Mouse (Mus musculus): ENCODE data around the gene Arhgap4.

Arhgap4 gene

GRCm38 (mm10) chrX:73914827-73915703 lies 6.6 kb downstream of the Arhgap4 start:
- peak; percentile 93 for DNase-seq

DNA sequence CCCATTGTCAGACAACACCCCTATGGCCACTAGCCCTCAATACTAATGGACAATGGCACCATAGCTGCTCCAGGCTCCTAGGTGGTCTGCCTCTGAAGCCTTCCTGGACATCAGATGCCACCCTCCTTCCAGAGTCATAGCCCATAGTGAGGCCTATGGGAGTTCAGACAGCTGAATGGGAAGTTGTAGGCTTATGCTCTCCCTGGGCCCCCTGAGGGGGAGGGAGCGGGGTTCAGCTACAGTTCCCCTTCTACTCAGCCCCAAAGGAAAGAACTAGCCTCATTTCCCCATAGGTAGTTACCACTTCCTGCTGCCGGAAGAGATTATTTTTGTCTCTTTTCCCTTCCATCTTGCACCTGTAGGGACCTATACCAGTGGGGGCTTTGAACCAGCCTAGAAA lies 10.1 kb downstream of the Arhgap4 start:
- no peak for DNase-seq

DNA sequence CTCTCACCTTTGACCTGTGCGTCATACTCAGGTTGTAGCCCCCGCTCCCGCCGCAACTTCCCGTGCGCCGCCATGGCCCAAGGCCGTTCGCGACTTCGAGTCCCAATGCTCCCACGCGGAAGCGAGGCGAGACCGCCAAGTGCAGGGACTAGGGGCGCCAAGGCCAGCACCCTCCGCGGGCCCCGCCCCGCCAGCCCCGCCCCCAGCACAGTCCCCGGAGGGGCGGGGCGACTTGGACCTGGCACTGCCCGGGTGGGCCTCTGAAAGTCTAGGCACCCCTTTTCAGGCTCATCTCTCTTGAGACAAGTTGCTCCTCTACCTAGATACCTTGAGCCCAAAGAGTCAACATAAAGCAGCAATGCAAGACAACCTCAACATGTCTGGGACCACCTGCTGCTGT lies 10.5 kb downstream of the Arhgap4 start:
- peak; percentile 74 for DNase-seq

- DNase-seq = no peak
Measured at GRCm38 (mm10) chrX:73910451-73910850, 11.2 kb downstream of the Arhgap4 start.

GRCm38 (mm10) chrX:73910049-73910448 lies 11.6 kb downstream of the Arhgap4 start:
- DNase-seq = no peak

- DNase-seq = no peak
Measured at GRCm38 (mm10) chrX:73897959-73898358, 23.7 kb downstream of the Arhgap4 start.

DNA sequence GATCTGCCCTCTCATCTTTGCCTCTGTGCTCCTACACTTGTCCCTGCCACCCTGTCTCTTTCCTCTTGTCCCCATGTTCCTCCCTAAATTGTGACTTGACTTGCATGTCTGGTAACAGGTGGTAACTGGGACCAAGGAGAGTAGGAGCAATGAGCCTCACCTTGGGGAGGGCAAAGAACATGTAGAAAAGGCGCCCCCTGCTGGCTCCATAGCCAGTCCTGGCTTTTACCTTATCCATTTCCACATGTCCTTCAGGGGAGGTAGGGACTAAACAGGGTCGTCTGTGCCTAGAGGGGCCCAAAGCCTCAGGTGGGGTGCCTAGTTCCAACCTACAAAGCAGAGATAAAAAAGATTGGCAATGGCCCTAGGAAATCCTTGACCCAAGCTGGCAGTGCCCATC lies 26.0 kb downstream of the Arhgap4 start, which contains the start of gene L1cam:
Gene L1cam, minus strand, starts transcription at position 387 of the 400 bp plus-strand sequence.
- DNase-seq = peak; percentile 65

DNA sequence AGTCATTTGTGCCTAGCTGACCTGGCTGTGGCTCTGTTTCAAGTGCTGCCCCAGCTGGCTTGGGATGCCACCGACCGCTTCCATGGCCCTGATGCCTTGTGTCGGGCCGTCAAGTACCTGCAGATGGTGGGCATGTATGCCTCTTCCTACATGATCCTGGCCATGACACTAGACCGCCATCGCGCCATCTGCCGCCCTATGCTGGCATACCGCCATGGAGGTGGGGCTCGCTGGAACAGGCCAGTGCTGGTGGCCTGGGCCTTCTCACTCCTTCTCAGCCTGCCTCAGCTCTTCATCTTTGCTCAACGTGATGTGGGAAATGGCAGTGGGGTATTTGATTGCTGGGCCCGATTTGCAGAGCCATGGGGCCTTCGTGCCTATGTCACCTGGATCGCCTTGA lies 28.8 kb downstream of the Arhgap4 start:
- no peak for DNase-seq

- DNase-seq = no peak
Measured at GRCm38 (mm10) chrX:73891551-73892152, 30.0 kb downstream of the Arhgap4 start, which contains the start of gene Avpr2. Gene Avpr2 (plus strand): TSS chrX:73892102.

DNA sequence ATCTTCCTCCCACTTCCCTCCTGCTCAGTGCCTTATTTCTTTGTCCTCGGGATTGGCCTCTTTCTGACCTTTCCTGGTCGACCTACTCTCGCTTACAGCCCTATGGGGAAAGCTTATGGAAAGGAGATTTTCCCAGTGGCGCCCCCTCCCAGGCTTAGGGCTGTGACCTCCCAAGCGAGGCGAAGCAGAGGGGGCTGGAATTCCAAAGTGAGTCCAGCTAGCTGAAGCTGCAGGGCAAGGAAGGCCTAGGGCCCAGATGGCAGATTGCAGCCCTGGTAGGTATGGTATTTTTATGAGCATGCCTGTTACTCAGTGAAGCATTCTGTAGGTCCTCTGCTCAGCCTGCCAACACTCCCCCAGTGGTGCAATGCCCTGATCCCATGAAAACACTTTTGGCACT lies 40.2 kb downstream of the Arhgap4 start:
- no peak for DNase-seq

DNA sequence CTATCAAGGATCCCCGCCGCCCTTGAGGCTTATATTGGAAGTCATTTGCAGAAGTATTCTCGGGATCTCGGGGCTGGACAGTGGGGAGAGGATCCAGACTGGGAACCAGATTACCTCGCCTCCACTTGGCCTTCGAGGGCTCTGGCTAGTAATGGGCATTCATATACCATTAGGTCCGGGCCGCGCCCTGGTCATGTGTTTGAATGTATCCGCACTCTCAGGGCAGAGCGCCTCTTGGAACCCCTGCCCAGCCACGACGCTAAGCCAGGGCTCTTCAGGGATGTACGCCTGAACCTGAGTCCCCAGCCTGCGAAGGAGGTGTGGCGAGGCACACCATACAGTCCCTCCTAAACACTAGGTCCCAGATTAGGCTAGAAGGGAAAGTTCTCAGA lies 40.6 kb downstream of the Arhgap4 start:
- no peak for DNase-seq

- no peak for DNase-seq
Measured at GRCm38 (mm10) chrX:73880194-73881035, 41.3 kb downstream of the Arhgap4 start.

DNA sequence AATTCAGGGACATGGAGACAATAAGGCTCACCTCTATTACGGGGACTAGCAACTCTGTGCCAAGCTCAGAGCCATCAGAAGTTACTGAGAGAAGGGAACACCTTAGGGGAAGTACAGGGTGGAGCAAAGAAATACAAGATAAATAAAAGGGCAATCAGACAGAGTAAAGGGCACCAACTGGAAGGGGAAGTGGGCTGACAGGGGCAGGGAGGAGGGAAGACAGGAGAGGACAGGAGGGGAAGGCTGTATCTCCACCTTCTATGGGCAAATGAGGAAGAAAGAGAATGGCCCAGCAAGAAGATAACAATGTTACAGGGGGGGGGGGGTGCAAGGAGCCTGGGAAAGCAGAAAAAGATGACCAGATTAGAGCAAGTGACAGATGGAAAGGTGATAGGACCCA lies 44.7 kb downstream of the Arhgap4 start:
- no peak for DNase-seq

DNA sequence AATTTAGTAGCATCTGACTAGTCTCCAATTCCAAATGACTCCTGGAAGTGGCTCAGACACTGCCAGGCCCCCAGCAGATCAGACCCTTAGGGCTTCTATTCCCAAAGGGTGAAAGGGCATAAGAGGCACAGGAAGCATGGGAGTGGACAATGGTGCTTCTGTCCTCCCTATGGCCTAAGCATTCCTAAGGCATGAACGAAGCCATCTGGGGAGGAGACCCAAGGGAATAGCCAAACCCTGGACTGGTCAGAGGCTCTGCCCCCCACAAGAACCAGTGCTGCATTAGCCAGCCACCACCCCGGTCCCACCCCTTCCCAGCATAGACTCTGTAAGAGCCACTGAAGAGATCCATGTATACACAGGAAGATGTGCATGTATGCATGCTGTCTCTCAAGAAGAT lies 45.8 kb downstream of the Arhgap4 start:
- DNase-seq = no peak

DNA sequence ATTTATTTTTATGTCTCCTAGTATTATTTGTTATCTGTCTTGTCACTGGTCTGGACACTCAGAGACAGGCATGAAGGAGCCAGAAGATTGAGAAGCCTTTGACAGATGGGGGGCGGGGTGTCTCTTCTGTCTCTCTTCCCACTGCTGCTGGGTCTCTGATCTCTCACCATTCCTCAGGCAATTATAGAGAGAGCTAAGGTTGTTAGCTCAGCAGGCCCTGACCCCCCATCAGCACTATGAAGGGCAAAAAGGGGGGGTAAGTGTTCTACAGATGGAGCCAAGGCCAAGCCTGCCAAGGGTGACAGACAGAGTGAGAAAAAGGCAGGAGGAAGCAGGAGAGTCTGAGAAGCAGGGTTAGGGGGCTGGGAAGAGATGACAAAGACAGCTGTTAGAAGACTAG lies 49.7 kb downstream of the Arhgap4 start:
- DNase-seq = no peak

DNA sequence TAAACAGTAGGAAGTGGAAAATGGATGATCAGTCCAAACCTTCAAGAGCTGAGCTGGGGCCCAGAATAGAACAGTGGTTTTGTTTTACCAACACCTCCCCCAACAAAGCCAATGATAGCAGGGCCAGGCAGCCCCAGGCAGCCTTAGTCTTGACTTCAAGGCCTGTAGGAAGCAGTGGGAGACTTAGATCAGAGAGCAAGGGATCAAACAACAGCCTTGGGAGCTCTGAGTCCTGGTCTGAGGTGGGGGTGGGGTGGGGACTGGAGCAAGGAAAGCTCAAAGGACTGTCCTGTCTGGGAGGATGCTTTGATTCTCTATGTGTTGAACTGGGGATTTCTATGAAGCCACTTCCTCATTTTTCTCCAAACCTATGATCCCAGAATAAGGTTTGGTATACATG lies 50.2 kb downstream of the Arhgap4 start:
- DNase-seq = no peak

DNA sequence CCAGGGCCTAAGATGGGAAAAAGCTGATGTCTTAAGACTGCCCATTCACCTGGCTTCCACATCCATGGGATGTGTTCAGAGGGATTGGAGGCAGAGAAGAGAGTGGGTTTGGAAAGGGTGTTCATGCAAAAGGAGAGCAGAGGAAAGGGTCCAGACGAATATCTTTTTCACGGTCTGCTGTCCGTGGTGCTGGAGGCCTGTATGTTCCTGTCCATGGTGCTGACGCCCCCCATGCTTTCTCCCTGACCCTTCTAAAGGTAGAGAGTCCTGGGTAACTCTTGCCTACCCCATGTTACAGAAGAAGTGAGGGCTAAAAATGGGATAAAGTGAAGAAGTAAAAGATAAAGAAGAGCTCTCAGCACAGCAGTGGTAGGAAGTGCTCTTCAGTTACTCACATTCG lies 52.3 kb downstream of the Arhgap4 start:
- no peak for DNase-seq

DNA sequence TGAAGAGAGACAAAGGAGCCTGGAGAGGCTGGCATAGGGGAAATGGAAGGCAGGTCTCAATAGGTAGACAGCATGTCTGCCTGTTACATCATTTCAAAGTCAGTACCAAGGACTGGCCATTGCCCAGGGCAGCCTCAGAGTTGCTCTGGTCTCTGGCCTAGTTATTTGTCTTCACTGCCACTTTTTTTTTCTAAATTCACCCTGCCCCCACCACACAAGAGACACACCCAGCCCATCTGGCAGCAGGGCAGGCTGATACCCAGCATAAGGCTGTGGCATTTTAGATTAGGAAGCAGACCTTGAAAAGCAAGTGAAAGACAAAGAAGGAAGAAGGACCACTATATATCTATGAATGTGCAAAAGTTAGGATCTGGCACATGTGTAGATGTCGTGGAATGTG lies 53.8 kb downstream of the Arhgap4 start:
- peak; percentile 34 for DNase-seq

DNA sequence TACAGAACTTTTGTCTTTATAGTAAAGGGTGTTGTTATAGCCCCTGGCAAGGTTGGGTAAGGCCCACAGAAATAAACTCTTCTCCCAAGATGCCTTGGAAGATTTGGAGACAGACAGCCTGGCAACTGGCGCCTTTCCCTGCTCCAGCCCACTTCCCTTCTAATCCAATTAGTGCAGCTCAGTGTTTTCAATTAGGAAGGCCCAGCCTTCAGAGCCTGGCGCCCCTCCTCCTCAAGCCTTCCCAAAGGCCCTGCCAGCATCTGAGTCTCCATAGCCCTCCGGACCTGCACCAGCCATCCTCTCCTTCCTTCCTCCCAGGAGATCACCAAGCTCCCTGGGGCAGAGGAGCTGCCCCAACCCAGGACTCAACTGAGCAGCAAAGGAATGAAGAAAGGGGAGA lies 54.4 kb downstream of the Arhgap4 start:
- no peak for DNase-seq

- no peak for DNase-seq
Measured at GRCm38 (mm10) chrX:73864692-73865091, 57.0 kb downstream of the Arhgap4 start.

DNA sequence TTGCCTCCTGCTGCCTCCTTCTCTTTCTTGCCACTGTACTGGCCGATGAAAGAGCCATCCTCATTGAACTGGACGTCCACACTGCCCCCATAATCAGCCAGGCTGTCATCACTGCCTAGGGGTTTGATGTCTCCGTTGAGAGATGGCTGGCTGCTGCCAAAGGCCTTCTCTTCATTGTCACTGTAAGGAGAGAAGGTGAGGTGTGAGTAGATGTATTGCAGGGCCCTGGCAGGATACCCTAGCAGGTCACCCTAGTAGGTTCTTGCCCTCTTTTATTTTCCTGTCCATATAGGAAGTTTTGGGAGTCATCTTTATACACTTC lies 66.6 kb downstream of the Arhgap4 start:
- DNase-seq = no peak

DNA sequence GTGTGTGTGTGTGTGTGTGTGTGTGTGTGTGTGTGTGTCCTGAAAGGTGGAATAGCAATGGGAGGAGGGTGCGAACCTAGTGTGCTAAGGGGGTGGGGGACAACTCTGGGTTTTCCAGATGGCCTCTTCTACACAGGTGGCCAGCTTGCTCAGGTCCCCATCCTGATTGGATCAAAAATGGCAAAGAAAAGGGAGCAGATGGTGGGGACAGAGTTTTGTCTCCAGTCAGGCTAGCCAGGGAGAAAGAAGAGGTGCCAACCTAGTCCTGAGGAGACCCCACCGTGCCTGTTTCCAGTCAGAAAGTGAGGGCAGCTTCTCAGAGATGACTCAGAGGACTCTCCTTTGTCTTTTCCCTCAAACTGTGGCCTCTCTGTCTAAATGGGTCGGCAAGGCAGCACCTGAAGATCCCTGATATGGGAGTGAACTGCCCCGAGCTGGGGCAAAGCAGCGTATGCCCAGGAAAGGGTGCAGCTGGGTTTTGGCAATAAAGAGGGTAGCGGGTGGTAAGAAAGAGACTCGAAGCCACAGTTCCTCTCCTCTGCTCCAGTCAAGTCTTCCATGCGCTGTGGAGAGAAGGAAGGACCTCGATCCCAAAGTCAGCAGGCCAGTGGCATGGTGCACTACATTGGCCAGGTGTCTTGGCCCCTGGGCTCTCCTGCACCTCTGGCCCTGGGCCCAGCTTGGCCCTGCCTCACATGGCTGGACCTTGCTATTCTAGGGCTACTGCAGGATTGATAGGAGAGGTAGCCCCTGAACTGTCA lies 67.2 kb downstream of the Arhgap4 start:
- no peak for DNase-seq

All from liver (tissue).